Mouse (Mus musculus): ENCODE data around the gene Tpra1. TPM values are rescaled to one million over a fixed set of nuclear protein-coding genes. Genes with fewer than 3 reads are reported as not detected.

The Tpra1 gene
- total RNA-seq, 2 experiments from 2014 or later: 39.2 to 46.8 TPM

DNA sequence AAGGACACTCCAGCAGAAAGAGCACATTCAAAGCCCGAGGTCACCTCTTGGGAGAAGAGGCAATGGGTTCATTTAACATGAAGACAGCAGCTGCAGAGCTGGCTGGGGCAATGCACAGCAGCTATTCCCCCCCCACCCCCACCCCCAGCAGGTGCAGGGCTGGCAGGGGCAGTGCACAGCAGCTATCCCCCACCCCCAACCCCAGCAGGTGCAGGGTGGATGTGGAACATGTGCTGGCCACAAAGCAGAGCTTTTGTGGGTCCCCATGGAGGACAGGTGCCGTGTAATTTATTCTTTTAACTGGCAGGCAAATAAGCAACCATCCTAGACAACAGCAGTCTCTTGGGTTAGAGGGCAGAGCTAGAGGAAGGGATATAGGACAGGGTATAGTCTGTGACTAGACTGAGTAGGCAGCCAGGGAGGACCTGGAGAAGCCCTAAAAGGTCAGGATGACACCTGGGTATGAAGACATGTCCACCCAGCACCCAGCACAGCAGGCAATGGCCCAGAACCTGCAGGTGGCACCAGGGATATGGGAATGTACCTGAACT lies 15.6 kb upstream of the Tpra1 start:
- intact Hi-C loops (cut with DNase I): no loop called here
- no peak for DNase-seq (ENCODE audit: low spot score in 2 of 2)

DNA sequence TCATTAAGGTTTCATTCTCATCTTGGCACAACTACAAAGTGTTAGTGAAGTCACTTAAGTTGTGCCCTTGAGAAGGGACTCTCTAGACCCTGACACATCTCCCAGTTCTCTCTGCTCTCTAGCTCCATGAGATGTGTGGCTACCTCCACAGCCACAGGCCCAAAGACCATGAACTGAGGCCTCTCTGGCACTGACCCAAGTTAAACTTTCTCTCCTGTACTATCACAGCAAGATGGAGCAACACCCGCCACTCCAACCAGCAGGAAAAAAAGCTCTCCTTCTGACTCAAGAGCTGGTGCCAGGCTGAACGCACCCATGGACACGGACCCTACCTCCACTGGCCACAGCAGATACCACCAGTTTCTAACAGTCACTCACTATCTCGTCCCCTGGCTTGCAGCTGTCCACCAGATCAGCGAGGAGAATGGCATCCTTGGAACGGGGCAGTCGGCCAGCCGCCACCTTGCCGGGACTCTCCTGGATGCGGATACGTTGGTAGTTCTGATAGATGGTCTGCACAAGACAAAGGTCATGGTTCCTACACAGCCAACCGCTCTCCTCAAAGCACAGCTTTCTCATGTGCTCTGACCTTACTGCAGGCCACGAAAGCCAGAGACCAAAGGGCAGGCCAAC lies 12.5 kb upstream of the Tpra1 start:
- DNase-seq (ENCODE audit: low spot score in 2 of 2): no peak
- intact Hi-C loops (cut with DNase I): loop anchor here (10.0 kb wide), 1 partner anchor 775 kb away; no protein-coding TSS in a partner anchor

DNA sequence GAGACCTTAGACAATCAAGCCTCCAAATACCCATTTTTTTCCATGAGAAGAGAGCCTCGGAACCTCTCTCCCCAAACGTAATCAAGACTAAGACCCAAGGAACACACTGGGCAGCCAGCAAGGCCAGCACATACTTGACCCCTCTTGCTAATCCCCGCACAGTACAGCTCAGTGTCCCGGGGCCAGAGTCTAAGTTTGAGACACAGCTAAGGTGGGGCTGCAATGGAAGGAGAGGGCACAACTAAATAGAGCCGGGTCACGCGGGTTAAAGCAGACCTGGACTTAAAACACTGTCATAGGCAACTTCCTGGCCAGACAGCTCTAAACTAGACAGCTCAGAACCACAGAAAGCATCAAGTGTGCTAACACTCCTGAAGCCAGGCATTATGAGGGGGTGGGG lies 11.2 kb upstream of the Tpra1 start:
- DNase-seq (ENCODE audit: low spot score in 2 of 2): no peak

DNA sequence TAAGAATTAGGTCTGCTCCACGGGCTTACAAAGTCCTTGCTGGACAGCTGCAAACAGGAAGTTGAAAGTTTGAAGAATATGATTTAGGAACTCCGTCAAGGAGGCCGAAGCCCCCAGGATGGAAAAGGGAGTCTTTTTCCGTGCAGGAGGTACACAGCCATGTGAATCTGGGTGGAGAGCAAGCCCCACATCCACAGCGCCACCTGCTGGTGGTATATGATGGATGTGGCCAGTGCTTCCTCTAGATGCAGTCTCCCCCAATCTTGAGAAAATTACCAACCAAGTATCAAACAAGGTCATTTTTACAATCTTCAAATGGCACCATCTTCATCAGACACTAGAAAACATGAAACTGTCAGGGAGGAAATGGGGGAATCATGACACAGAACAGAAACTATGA lies 8.5 kb upstream of the Tpra1 start:
- peak; percentile 55 to 62 for DNase-seq (ENCODE audit: low spot score in 2 of 2)
- intact Hi-C loops (cut with DNase I): loop anchor here (1.0 to 10.0 kb wide), 2 partner anchors 344 to 779 kb away; no protein-coding TSS in a partner anchor

More for the DNA sequence above, 11.2 kb upstream of the Tpra1 start:
- intact Hi-C loops (cut with DNase I): loop anchor here (10.0 kb wide), 1 partner anchor 776 kb away; no protein-coding TSS in a partner anchor

DNA sequence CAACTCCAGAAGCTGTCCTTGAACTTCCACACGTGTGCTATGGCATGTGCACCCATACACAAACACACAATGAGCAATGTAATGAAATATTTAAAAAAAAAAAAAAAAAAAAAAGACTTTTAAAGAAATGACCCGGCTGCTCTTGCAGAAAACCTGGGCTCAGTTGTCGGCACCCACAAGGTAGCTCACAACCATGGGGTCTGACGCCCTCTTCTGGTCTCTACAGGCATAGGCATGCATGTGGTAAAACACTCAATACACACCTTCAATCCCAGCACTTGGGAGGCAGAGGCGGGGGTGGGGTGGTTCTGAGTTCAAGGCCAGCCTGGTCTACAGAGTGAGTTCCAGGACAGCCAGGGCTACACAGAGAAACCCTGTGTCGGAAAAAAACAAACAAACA lies 6.1 kb upstream of the Tpra1 start:
- intact Hi-C loops (cut with DNase I): loop anchor here (10.0 kb wide), 1 partner anchor 781 kb away; no protein-coding TSS in a partner anchor
- no peak for DNase-seq (ENCODE audit: low spot score in 2 of 2)

DNA sequence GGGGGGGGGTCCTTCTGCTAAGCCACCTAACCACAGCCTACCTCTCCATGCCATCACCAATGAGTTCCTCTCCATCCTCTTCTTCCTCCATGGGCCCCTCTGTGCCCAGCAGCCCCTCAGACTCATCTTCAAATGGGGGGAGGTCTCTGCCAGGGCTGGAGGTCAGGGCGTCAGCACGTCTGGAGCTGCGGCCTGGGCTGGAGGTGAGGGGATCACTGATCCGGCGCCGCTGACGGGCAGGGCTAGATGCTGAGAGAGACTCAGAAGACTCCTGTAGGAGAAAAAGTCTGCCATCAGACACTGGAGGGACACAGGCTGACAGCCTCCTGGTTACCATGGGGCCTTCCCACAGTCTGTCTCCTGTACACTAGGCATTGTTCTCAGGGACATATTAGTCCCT lies 4.8 kb upstream of the Tpra1 start:
- intact Hi-C loops (cut with DNase I): loop anchor here (10.0 kb wide), 1 partner anchor 782 kb away; no protein-coding TSS in a partner anchor
- no peak for DNase-seq (ENCODE audit: low spot score in 2 of 2)

DNA sequence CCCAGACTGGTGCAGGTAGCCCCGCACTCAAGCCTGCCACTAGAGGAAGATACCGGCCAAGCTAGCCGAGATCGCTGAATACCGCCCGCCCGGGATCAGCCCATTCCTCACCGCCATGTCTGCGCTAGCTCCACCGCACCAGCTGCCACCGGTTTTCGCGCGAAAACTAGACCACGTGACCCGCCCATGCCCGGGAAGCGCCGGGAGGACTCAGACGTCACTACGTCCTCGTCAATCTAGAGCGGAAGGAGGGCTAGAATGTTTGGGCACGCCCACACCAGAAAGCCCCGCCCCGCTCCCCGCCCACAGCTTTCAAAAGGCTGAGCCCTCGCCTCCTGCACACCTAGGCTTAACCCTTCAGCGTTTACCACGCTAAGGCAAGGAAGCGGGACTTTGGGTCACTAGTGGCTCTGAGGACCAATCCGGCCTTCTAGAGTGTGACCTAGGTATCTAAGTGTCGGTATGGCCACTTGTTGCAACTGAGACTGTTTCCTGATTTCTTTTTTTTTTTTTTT lies 3.5 kb upstream of the Tpra1 start, which contains the start of gene Mcm2:
Mcm2 (minus strand) TSS at position 247 of the 515 bp plus-strand sequence.
- intact Hi-C loops (cut with DNase I): loop anchor here (10.0 kb wide), 1 partner anchor 784 kb away; no protein-coding TSS in a partner anchor
- peak; percentile 89 to 95 for DNase-seq (ENCODE audit: low spot score in 2 of 2)

DNA sequence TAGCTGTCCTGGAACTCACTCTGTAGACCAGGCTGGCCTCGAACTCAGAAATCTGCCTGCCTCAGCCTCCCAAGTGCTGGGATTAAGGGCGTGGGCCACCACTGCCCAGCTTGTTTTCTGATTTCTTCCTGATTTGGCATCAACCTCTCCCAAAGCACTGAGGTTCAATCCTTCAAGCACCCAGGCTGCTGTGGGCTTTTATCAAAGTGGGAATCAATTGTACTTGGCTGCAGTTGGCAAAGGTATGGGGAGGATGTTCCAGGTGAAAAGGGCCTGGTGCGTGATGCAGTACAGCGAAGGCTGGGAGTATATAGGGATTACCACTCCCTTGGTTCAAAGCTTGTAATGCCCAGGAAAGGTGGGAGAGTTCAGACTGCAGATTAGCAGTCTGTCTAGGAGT lies 3.0 kb upstream of the Tpra1 start:
- DNase-seq (ENCODE audit: low spot score in 2 of 2): no peak
- intact Hi-C loops (cut with DNase I): loop anchor here (10.0 kb wide), 1 partner anchor 784 kb away; no protein-coding TSS in a partner anchor

DNA sequence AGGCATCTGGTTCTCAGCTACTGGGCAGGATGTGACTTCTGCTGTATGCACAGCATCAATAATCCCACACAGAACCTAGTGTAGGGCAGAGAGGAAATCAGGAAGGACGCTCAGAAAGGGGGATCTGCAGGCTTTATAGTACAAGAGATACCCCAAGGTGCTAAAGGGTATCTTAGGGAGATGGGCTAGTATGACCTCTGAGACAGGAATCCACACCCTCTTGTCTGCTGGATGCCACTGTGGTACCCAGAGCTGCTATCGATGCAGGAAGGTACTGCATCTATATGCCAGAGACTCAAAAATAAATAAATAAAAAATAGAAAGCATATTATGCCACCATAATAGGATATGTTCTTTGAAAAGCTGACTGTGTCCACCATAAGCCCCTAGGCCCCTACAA lies 2.4 kb upstream of the Tpra1 start:
- no peak for DNase-seq (ENCODE audit: low spot score in 2 of 2)
- intact Hi-C loops (cut with DNase I): loop anchor here (10.0 kb wide), 1 partner anchor 785 kb away; no protein-coding TSS in a partner anchor

DNA sequence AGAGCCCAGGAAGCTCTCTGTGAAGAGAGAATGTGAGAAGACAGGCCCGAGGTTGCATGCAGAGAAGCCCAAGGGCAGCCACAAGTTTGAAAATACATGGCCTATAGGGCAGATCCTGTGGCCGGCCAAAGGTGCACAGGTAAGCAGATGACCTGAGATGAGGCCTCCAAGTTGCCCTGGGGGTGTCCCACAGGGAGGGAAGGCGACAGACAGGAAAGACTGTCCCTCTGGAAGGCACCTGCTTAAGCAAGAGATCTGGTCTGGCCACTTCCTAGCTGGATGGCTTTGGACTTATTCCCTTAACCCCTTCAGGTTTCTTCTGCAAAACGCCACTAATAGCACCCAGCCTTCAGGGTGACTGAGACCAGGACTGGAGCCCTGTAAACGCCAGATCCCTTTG lies 580 bp upstream of the Tpra1 start:
- intact Hi-C loops (cut with DNase I): no loop called here
- DNase-seq (ENCODE audit: low spot score in 2 of 2): peak in 1 of 2 experiments; percentile 34

DNA sequence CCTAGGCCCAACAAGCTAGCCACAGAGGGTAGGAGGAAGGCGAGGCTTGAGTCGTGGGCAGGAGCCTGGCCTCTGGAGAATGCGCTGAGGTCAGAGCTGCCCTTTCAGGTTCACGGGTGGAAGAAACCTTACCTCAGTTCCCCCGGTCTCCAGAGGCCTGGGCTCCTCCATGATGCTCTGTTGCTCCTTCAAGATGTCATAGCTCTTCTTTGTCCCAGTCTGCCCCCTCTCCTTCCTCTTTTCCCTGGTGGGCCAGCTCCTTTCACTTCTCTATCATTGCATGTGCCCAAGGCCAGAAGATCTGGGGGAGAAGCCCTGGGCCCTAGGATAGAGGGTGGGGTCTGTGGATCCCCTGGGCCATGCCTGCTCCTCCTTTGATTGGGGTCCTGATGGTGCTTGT lies 1.7 kb downstream of the Tpra1 start:
- intact Hi-C loops (cut with DNase I): no loop called here
- no peak for DNase-seq (ENCODE audit: low spot score in 2 of 2)

DNA sequence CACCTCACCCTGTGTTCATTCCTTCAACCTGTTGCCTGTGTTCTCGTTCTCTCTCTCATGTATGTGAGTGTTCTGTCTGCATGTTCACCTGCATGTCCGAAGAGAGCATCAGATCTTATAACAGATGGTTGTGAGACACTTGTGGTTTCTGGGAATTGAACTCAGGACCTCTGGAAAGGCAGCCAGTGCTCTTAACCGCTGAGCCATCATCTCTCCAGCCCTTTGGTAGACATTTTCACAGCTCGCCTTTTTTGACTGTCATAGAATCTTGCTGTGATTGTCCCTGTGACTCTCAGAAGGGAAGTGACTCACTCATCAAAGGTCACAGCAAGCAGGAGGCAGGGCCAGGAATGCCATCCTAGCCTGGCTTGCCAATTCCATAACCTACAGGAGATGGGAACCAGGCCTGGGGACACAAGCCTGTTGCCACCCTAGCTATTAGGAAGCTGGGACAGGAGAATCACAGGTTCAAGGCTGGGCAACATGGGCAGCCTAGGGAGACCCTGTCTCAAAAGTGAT lies 2.5 kb downstream of the Tpra1 start:
- intact Hi-C loops (cut with DNase I): no loop called here
- no peak for DNase-seq (ENCODE audit: low spot score in 2 of 2)

DNA sequence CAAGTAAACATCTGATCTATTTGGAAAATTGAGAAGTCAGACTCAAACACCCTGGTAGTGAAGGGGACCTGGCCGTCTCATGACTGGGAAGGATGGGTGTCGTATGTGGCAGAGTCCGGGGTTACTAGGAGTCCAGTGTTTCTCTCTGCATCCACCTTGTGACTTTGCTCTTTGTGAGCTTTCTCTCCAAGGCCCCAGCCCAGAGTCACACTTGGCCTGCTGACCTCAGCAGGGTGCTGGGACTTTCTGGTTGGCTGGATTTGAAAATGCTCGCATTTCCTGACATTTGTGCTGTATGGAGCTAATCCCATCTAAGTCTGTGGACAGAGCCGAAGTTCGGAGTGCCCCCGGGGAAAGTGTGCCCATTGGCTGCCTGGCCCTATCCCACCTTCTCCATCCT lies 3.0 kb downstream of the Tpra1 start:
- no peak for DNase-seq (ENCODE audit: low spot score in 2 of 2)
- intact Hi-C loops (cut with DNase I): no loop called here

DNA sequence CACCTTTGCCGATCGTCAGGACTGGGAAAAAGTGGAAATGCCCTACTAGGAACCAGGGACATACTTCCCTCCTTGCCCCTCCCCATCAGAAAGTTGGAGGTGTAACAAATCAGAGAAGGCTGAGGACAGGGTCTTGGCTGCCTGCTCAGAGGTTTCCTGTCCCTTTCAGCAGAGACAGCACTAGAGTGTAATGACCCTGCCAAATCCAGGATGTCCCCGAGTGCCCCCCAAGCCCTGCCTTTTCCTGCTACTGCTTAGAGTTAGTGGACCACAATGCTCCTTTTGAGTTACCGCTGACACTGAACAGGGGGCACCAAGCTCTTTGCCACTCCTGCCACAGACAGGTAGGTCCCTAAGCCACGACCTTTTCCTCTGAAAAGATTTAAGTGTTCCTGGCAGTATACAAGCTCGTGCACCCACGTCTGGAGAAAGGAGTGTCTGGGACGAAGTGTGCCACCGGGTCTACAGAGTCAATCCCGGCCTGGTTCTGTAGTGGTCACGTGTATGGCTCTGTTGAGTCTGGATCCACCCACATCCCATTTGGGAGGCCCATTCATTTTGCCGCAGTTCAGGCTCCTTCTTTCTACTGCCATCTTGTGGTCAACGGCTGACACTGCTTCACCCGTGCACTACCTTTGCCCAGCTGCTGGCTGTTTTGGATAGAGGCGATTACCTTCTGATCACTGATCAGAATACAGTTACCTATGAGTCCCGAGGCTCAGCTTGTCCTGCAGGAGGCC lies 4.5 kb downstream of the Tpra1 start:
- intact Hi-C loops (cut with DNase I): no loop called here
- DNase-seq (ENCODE audit: low spot score in 2 of 2): peak; percentile 54 to 76

DNA sequence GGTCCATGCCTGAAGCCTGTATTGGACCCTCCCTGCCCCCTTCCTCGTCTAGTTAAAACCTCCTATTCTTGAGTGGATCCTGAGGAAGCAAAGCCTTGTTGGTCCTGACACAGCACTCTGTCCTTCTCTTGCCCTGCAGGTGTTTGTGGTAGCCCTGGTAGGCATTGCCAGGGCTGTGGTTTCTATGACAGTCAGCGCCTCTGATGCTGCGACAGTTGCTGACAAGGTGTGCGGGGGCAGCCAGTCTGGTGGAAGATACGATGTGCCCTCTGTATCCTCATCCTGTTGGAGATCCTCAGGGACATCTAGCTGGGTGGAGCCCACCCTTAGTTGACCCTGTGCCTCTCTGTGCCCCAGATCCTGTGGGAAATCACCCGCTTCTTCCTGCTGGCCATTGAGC lies 7.1 kb downstream of the Tpra1 start:
- intact Hi-C loops (cut with DNase I): no loop called here
- no peak for DNase-seq (ENCODE audit: low spot score in 2 of 2)

DNA sequence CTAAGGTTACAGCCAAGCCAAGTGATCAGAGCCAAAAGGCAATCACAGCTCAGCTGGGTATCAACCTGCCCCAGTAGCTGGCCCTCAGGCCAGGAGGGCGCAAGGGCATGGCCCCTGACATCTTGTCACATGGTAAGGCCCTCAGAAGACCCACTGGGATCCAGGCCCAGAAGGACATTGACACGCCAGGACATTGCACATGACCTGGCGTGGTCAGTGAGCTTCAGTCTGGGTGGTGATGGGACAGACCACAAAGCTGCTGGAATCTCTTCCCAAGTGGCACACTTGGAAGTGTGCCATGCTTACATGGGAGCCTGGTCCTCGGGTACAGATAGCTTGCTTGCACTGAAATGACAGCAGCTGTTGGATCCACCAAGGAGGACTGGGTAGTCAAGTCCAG lies 11.0 kb downstream of the Tpra1 start:
- intact Hi-C loops (cut with DNase I): no loop called here
- DNase-seq (ENCODE audit: low spot score in 2 of 2): no peak

DNA sequence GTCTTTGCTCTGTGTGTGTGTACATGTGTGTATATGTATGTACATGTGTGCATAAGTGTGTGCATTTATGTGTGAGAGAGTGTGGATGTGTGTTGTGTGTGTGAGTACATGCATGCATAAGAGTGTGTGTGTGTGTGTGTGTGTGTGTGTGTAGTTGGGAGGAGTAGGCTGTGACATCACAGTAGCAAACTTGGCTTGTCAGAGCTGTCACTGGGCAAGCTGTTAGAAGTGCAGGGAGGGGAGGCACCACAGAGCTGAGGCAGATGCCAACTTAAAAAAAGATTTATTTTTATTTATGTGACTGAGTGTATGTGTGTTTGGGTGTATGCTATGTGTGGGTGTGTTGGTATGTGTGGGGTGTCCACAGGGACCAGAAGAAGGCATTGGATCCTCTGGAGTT lies 11.4 kb downstream of the Tpra1 start:
- intact Hi-C loops (cut with DNase I): no loop called here
- peak in 1 of 2 experiments; percentile 28 for DNase-seq (ENCODE audit: low spot score in 2 of 2)

DNA sequence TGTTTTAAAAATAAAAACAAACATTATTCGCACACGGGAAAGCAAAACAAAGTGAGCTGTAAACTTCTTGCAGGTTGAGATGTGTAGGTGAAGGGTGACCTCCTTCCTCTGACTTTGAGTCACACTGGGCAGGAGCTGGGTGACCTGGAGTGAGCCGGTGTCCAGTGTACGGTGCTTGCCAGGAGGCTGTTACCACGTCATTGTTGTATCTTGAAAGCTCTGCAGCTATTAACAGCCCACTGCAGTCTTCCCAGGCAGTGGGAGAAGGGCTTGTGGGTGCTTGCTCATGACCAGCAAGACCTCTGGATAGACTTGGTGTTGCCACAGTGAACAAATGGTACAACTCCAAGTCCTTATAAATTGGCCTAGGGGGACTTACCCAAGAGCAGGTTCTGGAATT lies 12.7 kb downstream of the Tpra1 start:
- DNase-seq (ENCODE audit: low spot score in 2 of 2): no peak
- intact Hi-C loops (cut with DNase I): no loop called here

DNA sequence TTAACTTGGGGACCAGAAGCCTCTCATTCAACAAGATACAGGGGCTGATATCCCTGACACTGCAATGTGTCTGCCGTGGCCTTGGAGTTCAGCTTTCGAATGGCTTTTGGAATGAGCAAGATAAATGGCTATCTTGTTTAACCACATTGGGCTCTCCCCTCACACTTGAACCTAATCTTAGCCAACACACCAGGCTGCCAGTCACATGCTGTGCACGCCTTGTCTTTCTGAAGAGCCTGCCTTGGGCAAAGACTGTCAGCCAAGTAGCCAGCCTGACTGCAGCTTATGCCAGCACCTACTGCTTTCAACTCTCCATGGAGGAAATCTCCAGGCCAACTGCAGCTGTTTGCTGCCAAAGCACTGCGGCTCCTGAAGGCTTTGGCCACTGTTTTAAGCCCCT lies 13.5 kb downstream of the Tpra1 start:
- intact Hi-C loops (cut with DNase I): no loop called here
- no peak for DNase-seq (ENCODE audit: low spot score in 2 of 2)

DNA sequence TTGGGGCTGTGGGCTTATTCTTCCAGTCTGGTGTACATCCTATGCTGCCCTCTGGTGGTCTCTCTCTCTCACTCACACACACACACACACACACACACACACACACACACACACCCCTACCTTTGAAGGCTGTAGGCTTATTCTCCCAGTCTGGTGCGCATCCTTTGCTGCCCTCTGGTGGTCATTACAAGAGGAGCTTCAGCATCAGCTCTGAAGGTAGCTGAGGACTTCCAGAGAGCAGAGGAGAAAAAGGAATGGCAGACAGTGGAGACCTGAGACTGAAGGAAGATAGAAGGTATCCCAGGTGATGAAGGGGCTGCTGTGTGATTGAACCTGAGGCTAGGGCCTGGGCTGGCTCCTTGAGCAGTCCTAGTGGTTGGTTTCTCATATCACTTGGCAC lies 14.1 kb downstream of the Tpra1 start:
- intact Hi-C loops (cut with DNase I): no loop called here

More for the DNA sequence above, 14.1 kb downstream of the Tpra1 start:
- DNase-seq (ENCODE audit: low spot score in 2 of 2): peak in 1 of 2 experiments; percentile 70

Data from left cerebral cortex, postnatal 25 days (tissue).